Mouse (Mus musculus) lung, postnatal 0 days (tissue): ENCODE results near the gene Rnf186.
"Not testable (repeated sequence)": the region's sequence is repeated elsewhere in the genome, so short reads cannot be mapped to it uniquely, and the experiment has no call there.

Experiments used
- CTCF ChIP-seq: IDR thresholded peaks from 2 replicates; pipeline ENCODE4 v1.5.1; 2016; ENCODE audit warnings: antibody characterized with exemption, mild to moderate bottlenecking
- EP300 ChIP-seq: IDR thresholded peaks from 2 replicates; pipeline ENCODE4 v1.6.1; 2016; ENCODE audit warnings: antibody characterized with exemption, mild to moderate bottlenecking, control low read depth

- TF ChIP-seq CTCF, EP300: not testable (repeated sequence)
Measured at GRCm38 (mm10) chr4:138974540-138974939, 7.6 kb downstream of the Rnf186 start.
